Mouse (Mus musculus): ENCODE measurements around the gene Rai14. TPM values are rescaled to one million over a fixed set of nuclear protein-coding genes. Genes with fewer than 3 reads are reported as not detected.

Rai14 gene
- polyA plus RNA-seq (2015; fragmentation: Nextera tagmentation; extraction: Ambion mirVana) = 15.3 and 17.1 TPM in 2 replicates

DNA sequence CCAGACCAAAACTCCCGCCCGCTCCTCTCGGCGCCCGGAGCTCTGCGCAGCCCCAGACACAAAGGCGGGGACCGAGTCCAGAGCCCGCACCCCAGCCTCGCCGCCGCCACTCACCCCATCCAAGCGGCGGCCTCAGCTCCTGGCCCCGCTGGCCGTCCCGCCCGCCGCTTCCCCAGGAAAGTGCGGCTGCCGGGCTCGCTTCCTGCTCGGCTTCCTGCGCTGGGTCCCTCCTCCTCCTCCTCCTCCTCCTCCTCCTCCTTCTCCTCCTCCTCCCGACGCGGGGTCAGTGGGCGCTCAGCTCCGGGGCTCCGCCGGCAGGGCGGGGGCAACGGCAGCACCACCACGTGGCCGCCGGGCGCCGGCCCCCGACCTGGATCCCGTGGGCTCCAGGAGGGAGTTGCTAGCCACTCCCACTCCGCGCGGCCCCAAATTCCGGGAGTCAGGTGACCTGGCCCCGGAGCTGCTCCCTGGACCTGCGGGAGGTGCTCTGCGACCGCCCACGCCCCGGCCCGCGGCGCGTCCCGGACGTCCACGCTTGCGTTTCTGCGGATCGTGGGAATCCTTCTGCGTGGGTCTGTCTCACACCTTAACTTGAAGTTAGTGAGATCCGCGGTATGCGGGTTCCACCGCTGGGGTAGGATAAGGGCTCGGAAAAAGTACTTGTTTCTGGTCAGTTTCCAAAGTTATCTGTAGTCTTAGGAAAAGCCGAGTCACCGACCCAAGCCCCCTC is at the start of gene Rai14:
TSS of gene Rai14 (minus strand) at position 216 of the 730 bp plus-strand sequence.
- H3K4me3 ChIP-seq = peak within 1 kb of the TSS; percentile 71
- peaks cover 60% of the 10 kb centered on the region for H3K27me3 ChIP-seq (replicated peaks)
- H3K4me2 ChIP-seq = peak within 1 kb of the TSS; percentile 96
- peak; percentile 80 for ATAC-seq (ENCODE audit: extremely low read depth, insufficient number of reproducible peaks, low FRiP score, low TSS enrichment)
- H3K9me3 ChIP-seq = peaks cover 12% of the 10 kb centered on the region; the same call in 1 of the 2 replicates
- peak within 1 kb of the TSS; percentile 85 for H3K27ac ChIP-seq (replicated peaks)
- peak within 1 kb of the TSS; percentile 89 for H3K9ac ChIP-seq
- H3K4me1 ChIP-seq = peaks cover 10% of the 10 kb centered on the region
- peaks cover 3% of the 10 kb centered on the region; the same call in 1 of the 2 replicates for H3K36me3 ChIP-seq
- WGBS = under 1% methylated on average over 46 of the region's 68 CpGs

DNA sequence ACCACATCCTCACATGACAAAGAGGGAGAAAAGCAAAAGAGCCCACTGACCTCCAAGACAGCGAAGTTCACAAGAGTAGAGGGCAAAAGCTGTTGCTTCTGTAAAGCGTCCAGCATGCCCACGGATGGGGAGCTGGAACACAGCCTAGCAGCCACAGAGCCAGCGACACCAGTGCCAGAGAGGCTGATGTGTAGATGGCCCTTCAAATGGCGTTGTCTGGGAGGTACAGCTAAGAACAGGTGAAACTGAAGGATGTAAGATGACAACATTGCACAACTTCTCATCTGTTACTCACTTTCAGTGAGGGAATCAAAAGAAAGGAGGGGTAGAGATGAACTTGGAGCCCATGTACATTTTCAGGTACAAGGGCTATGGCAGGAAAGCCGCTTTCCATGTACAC is 47.0 kb upstream of the Rai14 start:
- H3K9me3 ChIP-seq = no peaks in the 10 kb centered on the region
- H3K27me3 ChIP-seq (replicated peaks) = peaks cover 30% of the 10 kb centered on the region
- no peak overlapping the region for H3K9ac ChIP-seq
- no peak overlapping the region for H3K4me2 ChIP-seq
- H3K4me1 ChIP-seq = no peaks in the 10 kb centered on the region
- no peak overlapping the region for H3K4me3 ChIP-seq
- WGBS = 71% methylated on average over 6 of the region's 6 CpGs
- H3K36me3 ChIP-seq = no peaks in the 10 kb centered on the region
- ATAC-seq (ENCODE audit: extremely low read depth, insufficient number of reproducible peaks, low FRiP score, low TSS enrichment) = no peak
- H3K27ac ChIP-seq (replicated peaks) = no peak overlapping the region

DNA sequence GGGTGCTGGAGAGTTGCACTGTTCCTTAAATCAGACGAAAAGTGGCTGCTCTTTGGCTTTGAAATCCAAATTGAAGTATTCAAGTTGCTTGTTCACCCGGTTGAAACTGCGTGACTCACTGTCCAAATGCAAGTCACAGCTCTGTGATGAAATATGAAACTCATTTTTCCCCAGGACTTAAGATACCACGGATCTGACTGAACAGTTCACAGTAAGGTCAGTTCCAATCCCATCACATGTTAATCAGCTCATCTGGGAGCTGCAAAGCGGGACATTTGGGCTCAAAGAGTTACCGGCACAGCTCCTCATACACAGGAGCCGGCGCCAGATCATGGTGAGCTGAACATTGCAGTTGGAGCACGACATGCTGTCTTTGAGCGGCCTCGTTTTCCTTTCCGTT is 45.6 kb upstream of the Rai14 start:
- Histone ChIP-seq H3K36me3 (no peaks in the 10 kb centered on the region), H3K9ac (no peak overlapping the region), H3K4me2 (no peak overlapping the region), H3K27me3 (replicated peaks) (peaks cover 35% of the 10 kb centered on the region), H3K9me3 (no peaks in the 10 kb centered on the region), H3K27ac (replicated peaks) (no peak overlapping the region), H3K4me1 (no peaks in the 10 kb centered on the region), H3K4me3 (no peak overlapping the region)
- WGBS = 71% methylated on average over 12 of the region's 12 CpGs
- no peak for ATAC-seq (ENCODE audit: extremely low read depth, insufficient number of reproducible peaks, low FRiP score, low TSS enrichment)

DNA sequence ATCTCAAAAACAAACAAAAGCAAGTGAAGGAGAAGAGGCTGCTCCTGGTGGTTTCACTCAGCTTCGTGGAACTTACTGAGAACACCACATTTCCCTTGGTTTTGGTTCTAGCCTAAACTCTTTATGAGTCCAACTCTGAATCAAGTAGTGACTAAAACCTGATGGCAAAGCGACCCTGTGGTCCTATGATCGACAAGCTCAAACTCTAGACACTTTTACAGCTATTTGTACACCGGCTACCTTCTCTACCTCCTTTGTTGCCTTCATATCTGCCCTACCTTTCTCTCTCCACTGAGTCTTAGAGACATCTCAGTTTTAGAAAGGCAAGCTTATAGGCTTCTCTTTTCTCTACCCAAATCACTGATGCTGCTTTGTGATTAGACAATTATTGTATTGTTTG is 45.0 kb upstream of the Rai14 start:
- no peak overlapping the region for H3K4me3 ChIP-seq
- no peak for ATAC-seq (ENCODE audit: extremely low read depth, insufficient number of reproducible peaks, low FRiP score, low TSS enrichment)
- H3K9me3 ChIP-seq = no peaks in the 10 kb centered on the region
- no peak overlapping the region for H3K4me2 ChIP-seq
- no peak overlapping the region for H3K27ac ChIP-seq (replicated peaks)
- WGBS = 78% methylated on average over 4 of the region's 4 CpGs
- H3K4me1 ChIP-seq = no peaks in the 10 kb centered on the region
- peaks cover 35% of the 10 kb centered on the region for H3K27me3 ChIP-seq (replicated peaks)
- no peak overlapping the region for H3K9ac ChIP-seq
- no peaks in the 10 kb centered on the region for H3K36me3 ChIP-seq

DNA sequence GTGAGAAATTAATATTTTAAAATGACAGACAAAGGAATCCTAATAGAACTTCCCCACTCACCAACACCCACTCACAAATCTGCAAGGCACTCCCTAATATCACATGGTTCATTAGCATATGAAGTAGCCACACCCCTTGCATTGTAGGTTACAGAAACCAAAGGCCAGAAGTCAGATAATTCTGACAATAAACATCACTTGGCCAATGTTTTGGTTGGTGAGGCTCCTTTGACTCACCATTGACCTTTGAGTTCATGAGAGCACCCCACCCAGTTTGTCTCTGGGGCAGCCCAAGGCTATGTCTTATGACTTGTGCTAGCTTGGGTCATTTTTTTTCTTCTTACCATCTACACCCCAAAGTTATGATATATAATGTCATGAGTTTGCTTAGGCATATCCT is 44.4 kb upstream of the Rai14 start:
- no peaks in the 10 kb centered on the region for H3K9me3 ChIP-seq
- H3K4me3 ChIP-seq = no peak overlapping the region
- ATAC-seq (ENCODE audit: extremely low read depth, insufficient number of reproducible peaks, low FRiP score, low TSS enrichment) = no peak
- H3K4me1 ChIP-seq = no peaks in the 10 kb centered on the region
- no peak overlapping the region for H3K9ac ChIP-seq
- no peak overlapping the region for H3K4me2 ChIP-seq
- H3K27me3 ChIP-seq (replicated peaks) = peaks cover 35% of the 10 kb centered on the region
- H3K27ac ChIP-seq (replicated peaks) = no peak overlapping the region
- H3K36me3 ChIP-seq = no peaks in the 10 kb centered on the region

GRCm38 (mm10) chr15:10751141-10751540 is 36.7 kb upstream of the Rai14 start:
- ATAC-seq (ENCODE audit: extremely low read depth, insufficient number of reproducible peaks, low FRiP score, low TSS enrichment) = no peak
- Histone ChIP-seq H3K4me2 (no peak overlapping the region), H3K4me3 (no peak overlapping the region), H3K9ac (no peak overlapping the region), H3K4me1 (peaks cover 11% of the 10 kb centered on the region; the same call in 1 of the 2 replicates), H3K27me3 (replicated peaks) (peaks cover 47% of the 10 kb centered on the region), H3K36me3 (no peaks in the 10 kb centered on the region), H3K9me3 (no peaks in the 10 kb centered on the region), H3K27ac (replicated peaks) (no peak overlapping the region)
- WGBS = 76% methylated on average over 2 of the region's 2 CpGs

- Histone ChIP-seq H3K4me2 (no peak overlapping the region), H3K4me1 (peaks cover 11% of the 10 kb centered on the region; the same call in 1 of the 2 replicates), H3K27me3 (replicated peaks) (peaks cover 50% of the 10 kb centered on the region), H3K9ac (no peak overlapping the region), H3K4me3 (no peak overlapping the region), H3K27ac (replicated peaks) (no peak overlapping the region), H3K9me3 (no peaks in the 10 kb centered on the region), H3K36me3 (no peaks in the 10 kb centered on the region)
- WGBS = 76% methylated on average over 2 of the region's 2 CpGs
- no peak for ATAC-seq (ENCODE audit: extremely low read depth, insufficient number of reproducible peaks, low FRiP score, low TSS enrichment)
These were observed 35.9 kb upstream of the Rai14 start for GRCm38 (mm10) chr15:10750339-10750738.

DNA sequence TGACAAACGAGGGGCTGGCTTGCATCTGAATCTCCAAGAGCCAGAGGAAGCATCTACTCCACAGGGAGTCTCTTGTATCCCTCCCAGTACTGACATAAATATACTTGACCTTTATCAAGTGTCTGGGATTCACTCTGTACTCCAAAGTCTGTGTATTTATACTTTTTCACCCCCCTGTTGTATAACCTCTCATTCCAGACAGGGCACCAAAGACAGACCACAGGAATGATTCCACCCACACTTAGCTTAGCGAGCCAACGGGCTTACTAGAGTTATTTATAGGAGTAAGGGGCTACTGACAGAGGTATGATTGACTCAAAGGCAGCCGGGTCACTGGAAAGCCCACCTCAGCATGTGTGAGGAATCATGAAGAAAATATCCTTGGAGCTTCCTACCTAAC is 35.3 kb upstream of the Rai14 start:
- WGBS = 49% methylated on average over 4 of the region's 4 CpGs
- no peak for ATAC-seq (ENCODE audit: extremely low read depth, insufficient number of reproducible peaks, low FRiP score, low TSS enrichment)
- no peak overlapping the region for H3K9ac ChIP-seq
- no peak overlapping the region for H3K4me3 ChIP-seq
- H3K27ac ChIP-seq (replicated peaks) = no peak overlapping the region
- H3K4me1 ChIP-seq = peaks cover 11% of the 10 kb centered on the region; the same call in 1 of the 2 replicates
- no peaks in the 10 kb centered on the region for H3K36me3 ChIP-seq
- no peak overlapping the region for H3K4me2 ChIP-seq
- H3K27me3 ChIP-seq (replicated peaks) = peaks cover 50% of the 10 kb centered on the region
- H3K9me3 ChIP-seq = no peaks in the 10 kb centered on the region

DNA sequence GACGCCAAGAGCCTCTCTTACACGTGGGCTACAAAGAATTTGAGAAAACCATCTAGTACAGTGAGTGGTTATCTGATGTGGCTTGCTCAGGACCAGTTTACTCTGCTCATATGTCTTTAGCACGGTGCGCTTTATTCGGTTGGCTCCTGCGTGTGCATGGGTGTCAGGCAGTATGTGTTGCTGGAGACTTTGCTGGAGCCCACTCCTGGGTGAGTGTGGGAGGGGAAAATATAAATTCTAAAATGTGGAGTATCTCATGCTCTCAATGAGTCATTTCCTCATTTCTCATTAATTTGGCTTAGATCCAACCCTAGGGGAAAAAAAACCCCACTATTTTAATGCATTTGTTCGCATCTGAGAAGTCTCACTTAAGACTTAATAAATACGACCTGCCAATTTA is 33.2 kb upstream of the Rai14 start:
- no peak overlapping the region for H3K4me3 ChIP-seq
- H3K9ac ChIP-seq = no peak overlapping the region
- peaks cover 54% of the 10 kb centered on the region for H3K27me3 ChIP-seq (replicated peaks)
- H3K9me3 ChIP-seq = no peaks in the 10 kb centered on the region
- 61% methylated on average over 8 of the region's 8 CpGs for WGBS
- H3K36me3 ChIP-seq = no peaks in the 10 kb centered on the region
- H3K27ac ChIP-seq (replicated peaks) = peak overlapping the region; percentile 20; the same call in 1 of the 2 replicates
- H3K4me1 ChIP-seq = peaks cover 11% of the 10 kb centered on the region; the same call in 1 of the 2 replicates
- no peak for ATAC-seq (ENCODE audit: extremely low read depth, insufficient number of reproducible peaks, low FRiP score, low TSS enrichment)
- H3K4me2 ChIP-seq = no peak overlapping the region

GRCm38 (mm10) chr15:10747226-10747625 is 32.8 kb upstream of the Rai14 start:
- peak overlapping the region; percentile 20; the same call in 1 of the 2 replicates for H3K27ac ChIP-seq (replicated peaks)
- H3K27me3 ChIP-seq (replicated peaks) = peaks cover 50% of the 10 kb centered on the region
- no peaks in the 10 kb centered on the region for H3K36me3 ChIP-seq
- H3K4me1 ChIP-seq = peaks cover 11% of the 10 kb centered on the region; the same call in 1 of the 2 replicates
- no peak overlapping the region for H3K4me2 ChIP-seq
- H3K9me3 ChIP-seq = no peaks in the 10 kb centered on the region
- WGBS = 37% methylated on average over 4 of the region's 4 CpGs
- no peak overlapping the region for H3K9ac ChIP-seq
- no peak overlapping the region for H3K4me3 ChIP-seq
- ATAC-seq (ENCODE audit: extremely low read depth, insufficient number of reproducible peaks, low FRiP score, low TSS enrichment) = no peak

GRCm38 (mm10) chr15:10746303-10747051 is 32.1 kb upstream of the Rai14 start:
- no peak for ATAC-seq (ENCODE audit: extremely low read depth, insufficient number of reproducible peaks, low FRiP score, low TSS enrichment)

More at GRCm38 (mm10) chr15:10746303-10747051, 32.1 kb upstream of the Rai14 start:
- H3K9ac ChIP-seq = no peak overlapping the region
- no peak overlapping the region for H3K27ac ChIP-seq (replicated peaks)
- 77% methylated on average over 4 of the region's 4 CpGs for WGBS
- no peak overlapping the region for H3K4me3 ChIP-seq
- peaks cover 48% of the 10 kb centered on the region for H3K27me3 ChIP-seq (replicated peaks)
- no peak overlapping the region for H3K4me2 ChIP-seq
- H3K36me3 ChIP-seq = no peaks in the 10 kb centered on the region
- no peaks in the 10 kb centered on the region for H3K9me3 ChIP-seq
- peaks cover 11% of the 10 kb centered on the region; the same call in 1 of the 2 replicates for H3K4me1 ChIP-seq
